Mouse (Mus musculus) kidney, postnatal 0 days (tissue): ENCODE data around the gene Mbtd1. TPM values are rescaled to one million over a fixed set of nuclear protein-coding genes. Genes with fewer than 3 reads are reported as not detected.

ENCODE experiments used
- ATAC-seq: fragments of 200-750 bp; cut with Nextera tagmentation; replicated peaks from 2 replicates; pipeline ENCODE4 v1.8.0; 2017; ENCODE audit warnings: low read depth, moderate number of reproducible peaks, moderate TSS enrichment, moderate library complexity; ENCODE audit not compliant: low FRiP score
- DNase-seq: peaks from one replicate; pipeline ENCODE4 v3.0.0-alpha.2; 2016; ENCODE audit warnings: low spot score
- H3K27ac ChIP-seq: fragments of 300-500 bp; sonication (generic); 2 replicates; pipeline ENCODE4 v1.5.1; 2014; ENCODE audit warnings: mild to moderate bottlenecking
- H3K27me3 ChIP-seq: fragments of 300-500 bp; sonication (generic); 2 replicates; pipeline ENCODE4 v1.6.1; 2014; ENCODE audit warnings: low read length, mixed read lengths; ENCODE audit not compliant: insufficient read depth
- H3K36me3 ChIP-seq: fragments of 300-500 bp; sonication (generic); 2 replicates; pipeline ENCODE4 v1.6.1; 2014; ENCODE audit warnings: low read length, mixed read lengths; ENCODE audit not compliant: insufficient read depth
- H3K4me1 ChIP-seq: fragments of 300-500 bp; sonication (generic); replicated peaks from 2 replicates; pipeline ENCODE4 v1.6.1; 2014; ENCODE audit warnings: antibody characterized with exemption, low read length, mixed read lengths; ENCODE audit not compliant: insufficient read depth
- H3K4me2 ChIP-seq: fragments of 300-500 bp; sonication (generic); 2 replicates; pipeline ENCODE4 v1.6.1; 2014; ENCODE audit warnings: mild to moderate bottlenecking, low read length, moderate library complexity, mixed read lengths
- H3K4me3 ChIP-seq: fragments of 300-500 bp; sonication (generic); replicated peaks from 2 replicates; pipeline ENCODE4 v1.5.1; 2014; ENCODE audit warnings: low read depth, low read length
- H3K9ac ChIP-seq: fragments of 300-500 bp; sonication (generic); 2 replicates; pipeline ENCODE4 v1.6.1; 2014; ENCODE audit warnings: low read depth, low read length
- H3K9me3 ChIP-seq: fragments of 300-500 bp; sonication (generic); replicated peaks from 2 replicates; pipeline ENCODE4 v1.6.1; 2016; ENCODE audit warnings: low read length, inconsistent platforms, mixed read lengths
- CTCF ChIP-seq: IDR thresholded peaks from 2 replicates; pipeline ENCODE4 v1.5.1; 2016; ENCODE audit warnings: antibody characterized with exemption, low read depth, mild to moderate bottlenecking, moderate library complexity
- WGBS: fragments of 180-500 bp; shearing (Covaris S2); extraction: QIAGEN DNeasy Blood & Tissue Kit; methylation state at CpG from one replicate; pipeline ENCODE4 v1.1.7; 2014; 5-methylcytosine and 5-hydroxymethylcytosine counted together
- polyA plus RNA-seq: library from polyadenylated mRNA; unstranded; fragments of >200 nt; fragmentation: Nextera tagmentation; extraction: Ambion mirVana; gene quantifications from 2 replicates; pipeline ENCODE4 v1.2.1, GENCODE M21; 2015

Gene Mbtd1
- 24.3 and 24.9 TPM in 2 replicates for polyA plus RNA-seq

GRCm38 (mm10) chr11:93885572-93886410 is at the start of gene Mbtd1, which contains the start of gene Utp18:
Gene Mbtd1 (plus strand): TSS chr11:93885852.
Gene Utp18 (minus strand): TSS chr11:93885766.
- H3K9me3 ChIP-seq, result no peaks in the 10 kb centered on the region
- 0 out of 2 replicates have a peak, but pooled peaks cover 8% of the 10 kb centered on the region for H3K36me3 ChIP-seq
- H3K27me3 ChIP-seq, result no peaks in the 10 kb centered on the region
- H3K4me2 ChIP-seq, result peak within 1 kb of the TSS; percentile 90
- H3K4me1 ChIP-seq, result peaks cover 10% of the 10 kb centered on the region; the same call in 1 of the 2 replicates
- whole genome bisulfite sequencing, result under 1% methylated on average over 80 of the region's 83 CpGs
- ATAC-seq (peak; percentile 97), DNase-seq (peak; percentile 98)
- H3K4me3 ChIP-seq, result peak within 1 kb of the TSS; percentile 100
- H3K27ac ChIP-seq, result peak within 1 kb of the TSS; percentile 96
- H3K9ac ChIP-seq, result peak within 1 kb of the TSS; percentile 99
- TF ChIP-seq CTCF, result no peak

GRCm38 (mm10) chr11:93847342-93847741 is 38.3 kb upstream of the Mbtd1 start:
- no peak for TF ChIP-seq CTCF

GRCm38 (mm10) chr11:93852546-93852945 is 33.1 kb upstream of the Mbtd1 start:
- no peak for DNase-seq

More at GRCm38 (mm10) chr11:93847342-93847741, 38.3 kb upstream of the Mbtd1 start:
- WGBS, result 21% methylated on average over 2 of the region's 2 CpGs
- Histone ChIP-seq H3K27me3 (no peaks in the 10 kb centered on the region), H3K9ac (no peak overlapping the region), H3K4me2 (no peak overlapping the region), H3K4me3 (no peak overlapping the region), H3K27ac (no peak overlapping the region), H3K36me3 (no peaks in the 10 kb centered on the region), H3K4me1 (no peaks in the 10 kb centered on the region), H3K9me3 (no peaks in the 10 kb centered on the region)
- DNase-seq (no peak), ATAC-seq (no peak)

GRCm38 (mm10) chr11:93856284-93856955 is 29.2 kb upstream of the Mbtd1 start:
- TF ChIP-seq CTCF, result peak; percentile 89
- H3K9me3 ChIP-seq, result no peaks in the 10 kb centered on the region
- H3K27ac ChIP-seq, result no peak overlapping the region
- H3K4me1 ChIP-seq, result no peaks in the 10 kb centered on the region
- no peak overlapping the region for H3K4me2 ChIP-seq
- no peaks in the 10 kb centered on the region for H3K36me3 ChIP-seq
- H3K9ac ChIP-seq, result no peak overlapping the region
- ATAC-seq, result no peak
- no peak overlapping the region for H3K4me3 ChIP-seq
- WGBS, result 6% methylated on average over 6 of the region's 6 CpGs
- no peaks in the 10 kb centered on the region for H3K27me3 ChIP-seq
- peak; percentile 87 for DNase-seq

More at GRCm38 (mm10) chr11:93852546-93852945, 33.1 kb upstream of the Mbtd1 start:
- Histone ChIP-seq H3K27me3 (no peaks in the 10 kb centered on the region), H3K9me3 (no peaks in the 10 kb centered on the region), H3K9ac (no peak overlapping the region), H3K4me1 (no peaks in the 10 kb centered on the region), H3K36me3 (no peaks in the 10 kb centered on the region), H3K27ac (no peak overlapping the region), H3K4me3 (no peak overlapping the region), H3K4me2 (no peak overlapping the region)
- no peak for TF ChIP-seq CTCF
- 86% methylated on average over 3 of the region's 3 CpGs for WGBS
- ATAC-seq, result no peak

GRCm38 (mm10) chr11:93860540-93861172 is 25.0 kb upstream of the Mbtd1 start:
- Histone ChIP-seq H3K36me3 (peaks cover 7% of the 10 kb centered on the region; the same call in 1 of the 2 replicates), H3K4me2 (no peak overlapping the region), H3K9ac (no peak overlapping the region), H3K27ac (no peak overlapping the region), H3K9me3 (no peaks in the 10 kb centered on the region), H3K27me3 (no peaks in the 10 kb centered on the region), H3K4me3 (no peak overlapping the region), H3K4me1 (no peaks in the 10 kb centered on the region)
- 83% methylated on average over 1 of the region's 1 CpGs for WGBS
- no peak for TF ChIP-seq CTCF
- DNase-seq (no peak), ATAC-seq (no peak)

GRCm38 (mm10) chr11:93861193-93861592 is 24.5 kb upstream of the Mbtd1 start:
- H3K4me2 ChIP-seq, result no peak overlapping the region
- no peak for ATAC-seq
- H3K36me3 ChIP-seq, result peaks cover 9% of the 10 kb centered on the region; the same call in 1 of the 2 replicates
- H3K27me3 ChIP-seq, result no peaks in the 10 kb centered on the region
- H3K9ac ChIP-seq, result no peak overlapping the region
- no peaks in the 10 kb centered on the region for H3K4me1 ChIP-seq
- H3K4me3 ChIP-seq, result no peak overlapping the region
- TF ChIP-seq CTCF, result no peak
- no peaks in the 10 kb centered on the region for H3K9me3 ChIP-seq
- WGBS, result 87% methylated on average over 2 of the region's 2 CpGs
- no peak for DNase-seq
- no peak overlapping the region for H3K27ac ChIP-seq
